Mouse (Mus musculus): ENCODE measurements around the gene Cx3cr1. TPM values are rescaled to one million over a fixed set of nuclear protein-coding genes. Genes with fewer than 3 reads are reported as not detected.

The Cx3cr1 gene
- polyA plus RNA-seq, 1 experiment from 2014 or later: 9.8 TPM

DNA sequence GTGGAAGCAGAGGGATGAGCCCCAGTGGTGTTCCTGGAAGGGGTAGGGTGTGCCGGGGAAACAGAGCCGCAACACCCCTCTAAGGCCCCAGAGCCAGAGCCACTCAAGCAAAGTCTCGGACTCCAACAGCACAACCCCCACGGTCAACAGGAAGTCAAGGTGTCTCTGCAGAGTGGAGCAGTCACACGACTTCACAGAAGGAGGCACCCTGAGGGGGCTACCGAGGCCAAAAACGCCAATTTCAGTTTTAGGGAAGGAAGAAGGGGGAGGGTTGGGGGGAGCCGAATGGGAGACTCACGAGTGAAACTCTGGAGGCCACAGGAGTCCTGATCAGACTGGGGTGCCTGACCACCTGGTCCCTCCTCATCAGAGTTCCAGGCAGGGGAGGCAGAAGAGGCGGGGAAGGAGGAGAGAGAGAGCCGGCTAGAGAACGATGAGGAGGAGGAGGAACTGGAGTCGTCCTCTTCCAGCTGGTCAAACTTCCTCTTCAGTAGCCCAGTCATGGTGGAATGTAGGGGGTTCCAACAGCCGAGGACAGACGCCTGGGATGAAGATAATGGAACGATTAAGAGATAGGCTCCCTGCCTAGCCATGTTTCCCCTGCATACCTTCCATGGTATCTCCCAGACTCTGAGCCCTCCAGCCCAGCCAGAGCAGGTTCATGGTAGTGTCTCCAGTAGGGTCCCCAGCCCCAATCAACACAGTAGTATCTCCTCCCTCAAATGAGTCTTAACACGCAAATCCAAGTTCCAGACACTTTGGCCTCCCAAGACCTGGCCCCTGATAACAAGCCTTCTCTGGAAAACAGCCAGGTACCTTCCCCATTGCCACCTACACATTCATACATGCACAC lies 92.7 kb downstream of the Cx3cr1 start:
- H3K27ac ChIP-seq (replicated peaks; ENCODE audit: low read depth, low read length): no peak overlapping the region
- H3K36me3 ChIP-seq (ENCODE audit: control insufficient read depth, insufficient read depth, low read length): peaks cover 26% of the 10 kb centered on the region
- WGBS: 40% methylated on average over 17 of the region's 17 CpGs
- ATAC-seq (ENCODE audit: low read depth): no peak
- no peaks in the 10 kb centered on the region for H3K9me3 ChIP-seq (ENCODE audit: control insufficient read depth, low read length)
- no peak overlapping the region for H3K9ac ChIP-seq (ENCODE audit: low read depth, low read length)
- H3K4me3 ChIP-seq (ENCODE audit: low read depth, low read length): no peak overlapping the region
- H3K4me1 ChIP-seq (ENCODE audit: control insufficient read depth, insufficient read depth, low read length): peaks cover 47% of the 10 kb centered on the region
- no peak for DNase-seq (ENCODE audit: low spot score)
- H3K4me2 ChIP-seq (ENCODE audit: low read depth, low read length): 0 out of 2 replicates have a peak overlapping the region, but pooled peaks have one; percentile 0
- H3K27me3 ChIP-seq (replicated peaks; ENCODE audit: control insufficient read depth, insufficient read depth, low read length): no peaks in the 10 kb centered on the region

DNA sequence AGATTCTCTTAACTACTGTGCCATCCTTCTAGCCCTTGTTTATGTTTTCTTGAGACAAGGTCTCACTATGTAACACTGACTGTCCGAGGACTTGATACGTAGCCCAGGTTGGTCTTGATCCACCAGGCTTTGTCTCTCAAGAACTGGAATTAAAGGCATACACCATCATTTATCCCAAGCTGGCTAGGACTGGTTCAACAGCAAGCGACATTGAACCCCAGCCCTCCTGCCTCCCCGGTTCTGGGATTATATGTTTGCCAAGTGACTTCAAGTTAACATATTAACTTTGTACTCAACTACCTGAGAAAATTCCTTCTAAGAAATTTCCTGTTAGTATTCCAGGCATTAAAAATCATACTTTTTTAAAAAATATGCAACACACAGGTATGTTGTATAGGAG lies 94.4 kb downstream of the Cx3cr1 start:
- H3K4me2 ChIP-seq (ENCODE audit: low read depth, low read length): no peak overlapping the region
- peaks cover 36% of the 10 kb centered on the region for H3K4me1 ChIP-seq (ENCODE audit: control insufficient read depth, insufficient read depth, low read length)
- H3K4me3 ChIP-seq (ENCODE audit: low read depth, low read length): no peak overlapping the region
- no peaks in the 10 kb centered on the region for H3K27me3 ChIP-seq (replicated peaks; ENCODE audit: control insufficient read depth, insufficient read depth, low read length)
- peaks cover 35% of the 10 kb centered on the region for H3K36me3 ChIP-seq (ENCODE audit: control insufficient read depth, insufficient read depth, low read length)
- DNase-seq (ENCODE audit: low spot score) (no peak), ATAC-seq (ENCODE audit: low read depth) (no peak)
- H3K9ac ChIP-seq (ENCODE audit: low read depth, low read length): no peak overlapping the region
- WGBS: 95% methylated on average over 4 of the region's 4 CpGs
- no peaks in the 10 kb centered on the region for H3K9me3 ChIP-seq (ENCODE audit: control insufficient read depth, low read length)
- no peak overlapping the region for H3K27ac ChIP-seq (replicated peaks; ENCODE audit: low read depth, low read length)

DNA sequence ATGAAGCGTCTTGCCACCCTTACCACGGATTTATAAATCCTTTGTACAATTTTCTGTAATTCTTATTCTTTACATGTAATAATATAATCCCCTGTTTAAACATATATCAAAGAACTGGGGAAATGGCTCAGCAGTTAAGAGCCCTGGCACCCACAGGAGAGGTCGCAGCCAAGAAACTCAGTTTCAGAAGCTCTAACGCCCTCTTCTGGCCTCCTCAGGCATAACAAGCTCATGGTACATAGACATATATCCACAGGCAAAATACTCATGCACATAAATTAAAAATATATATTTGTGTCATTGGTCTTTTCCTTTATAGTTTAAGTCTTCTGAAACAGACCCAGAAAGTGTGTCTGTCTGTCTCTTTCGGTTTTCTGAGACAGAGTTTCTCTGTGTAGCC lies 95.1 kb downstream of the Cx3cr1 start:
- H3K4me3 ChIP-seq (ENCODE audit: low read depth, low read length): no peak overlapping the region
- H3K9ac ChIP-seq (ENCODE audit: low read depth, low read length): no peak overlapping the region
- H3K36me3 ChIP-seq (ENCODE audit: control insufficient read depth, insufficient read depth, low read length): peaks cover 35% of the 10 kb centered on the region
- no peak overlapping the region for H3K4me2 ChIP-seq (ENCODE audit: low read depth, low read length)
- ATAC-seq (ENCODE audit: low read depth) (no peak), DNase-seq (ENCODE audit: low spot score) (no peak)
- H3K4me1 ChIP-seq (ENCODE audit: control insufficient read depth, insufficient read depth, low read length): peaks cover 32% of the 10 kb centered on the region
- H3K27ac ChIP-seq (replicated peaks; ENCODE audit: low read depth, low read length): no peak overlapping the region
- no peaks in the 10 kb centered on the region for H3K9me3 ChIP-seq (ENCODE audit: control insufficient read depth, low read length)
- no peaks in the 10 kb centered on the region for H3K27me3 ChIP-seq (replicated peaks; ENCODE audit: control insufficient read depth, insufficient read depth, low read length)
- WGBS: 79% methylated on average over 5 of the region's 5 CpGs

DNA sequence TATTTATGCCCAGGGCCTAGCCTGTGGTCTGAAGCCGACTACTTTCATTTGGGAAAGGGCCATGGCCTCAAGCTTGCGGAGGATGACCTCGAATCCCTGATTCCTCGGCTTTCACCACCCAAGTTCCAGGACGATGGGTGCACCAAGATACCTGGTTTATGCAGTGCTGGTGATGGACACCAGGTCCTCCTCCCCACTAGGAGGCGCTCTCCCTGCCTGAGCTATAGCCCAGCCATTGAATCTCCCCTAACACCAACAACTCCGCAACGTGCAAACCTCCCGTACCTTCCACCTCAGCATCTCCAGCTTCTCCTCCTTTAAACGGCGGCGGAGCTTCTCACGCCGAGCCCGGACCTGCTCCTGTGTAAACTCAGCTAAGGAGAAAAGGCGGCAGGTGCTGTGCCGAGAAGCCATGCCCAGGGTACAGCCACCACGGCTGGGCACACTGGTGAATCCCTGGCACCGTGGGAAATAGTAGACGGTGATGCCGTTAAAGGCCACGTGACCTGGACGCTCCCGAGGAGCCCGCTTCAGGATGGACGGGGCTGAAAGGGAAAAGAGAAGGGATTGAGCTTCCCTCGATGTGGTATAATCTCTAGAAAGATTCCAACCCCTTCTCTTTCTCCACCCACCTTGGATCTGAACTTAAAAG lies 95.7 kb downstream of the Cx3cr1 start:
- Histone ChIP-seq H3K9ac (ENCODE audit: low read depth, low read length) (no peak overlapping the region), H3K9me3 (ENCODE audit: control insufficient read depth, low read length) (no peaks in the 10 kb centered on the region), H3K36me3 (ENCODE audit: control insufficient read depth, insufficient read depth, low read length) (peaks cover 35% of the 10 kb centered on the region), H3K4me2 (ENCODE audit: low read depth, low read length) (no peak overlapping the region), H3K27ac (replicated peaks; ENCODE audit: low read depth, low read length) (no peak overlapping the region), H3K27me3 (replicated peaks; ENCODE audit: control insufficient read depth, insufficient read depth, low read length) (no peaks in the 10 kb centered on the region), H3K4me1 (ENCODE audit: control insufficient read depth, insufficient read depth, low read length) (peaks cover 31% of the 10 kb centered on the region), H3K4me3 (ENCODE audit: low read depth, low read length) (no peak overlapping the region)
- 93% methylated on average over 27 of the region's 27 CpGs for WGBS
- no peak for ATAC-seq (ENCODE audit: low read depth)
- no peak for DNase-seq (ENCODE audit: low spot score)

- WGBS: 93% methylated on average over 23 of the region's 23 CpGs
- no peak for ATAC-seq (ENCODE audit: low read depth)
- no peak overlapping the region for H3K27ac ChIP-seq (replicated peaks; ENCODE audit: low read depth, low read length)
These were observed 96.4 kb downstream of the Cx3cr1 start for GRCm38 (mm10) chr9:119973281-119973680.

DNA sequence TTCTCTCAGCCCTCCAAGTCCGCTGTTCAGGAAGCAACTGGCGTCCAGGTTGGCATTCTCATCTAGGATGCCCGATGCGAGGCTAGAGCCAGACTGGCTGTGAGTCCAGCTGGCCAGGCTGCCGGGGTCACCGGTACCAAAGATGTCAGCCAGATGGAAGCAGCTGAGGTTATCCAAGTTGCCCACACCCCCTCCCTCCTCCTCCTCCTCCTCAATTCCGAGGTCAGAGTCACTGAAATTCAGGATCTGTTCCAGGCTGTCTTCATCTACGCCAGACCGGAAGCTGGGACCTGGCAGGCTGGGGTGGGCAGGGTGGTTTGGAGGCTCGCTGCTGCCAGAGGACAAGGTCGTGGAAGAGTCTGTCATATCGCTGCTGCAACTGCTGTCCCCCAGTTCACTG lies 97.1 kb downstream of the Cx3cr1 start:
- no peak for ATAC-seq (ENCODE audit: low read depth)
- H3K4me2 ChIP-seq (ENCODE audit: low read depth, low read length): no peak overlapping the region
- H3K4me1 ChIP-seq (ENCODE audit: control insufficient read depth, insufficient read depth, low read length): peaks cover 17% of the 10 kb centered on the region
- peaks cover 35% of the 10 kb centered on the region for H3K36me3 ChIP-seq (ENCODE audit: control insufficient read depth, insufficient read depth, low read length)
- no peaks in the 10 kb centered on the region for H3K27me3 ChIP-seq (replicated peaks; ENCODE audit: control insufficient read depth, insufficient read depth, low read length)
- no peaks in the 10 kb centered on the region for H3K9me3 ChIP-seq (ENCODE audit: control insufficient read depth, low read length)
- no peak overlapping the region for H3K27ac ChIP-seq (replicated peaks; ENCODE audit: low read depth, low read length)
- no peak overlapping the region for H3K4me3 ChIP-seq (ENCODE audit: low read depth, low read length)
- no peak for DNase-seq (ENCODE audit: low spot score)
- WGBS: 83% methylated on average over 10 of the region's 12 CpGs
- H3K9ac ChIP-seq (ENCODE audit: low read depth, low read length): no peak overlapping the region

More at GRCm38 (mm10) chr9:119973281-119973680, 96.4 kb downstream of the Cx3cr1 start:
- Histone ChIP-seq H3K9me3 (ENCODE audit: control insufficient read depth, low read length) (no peaks in the 10 kb centered on the region), H3K4me1 (ENCODE audit: control insufficient read depth, insufficient read depth, low read length) (peaks cover 24% of the 10 kb centered on the region), H3K4me3 (ENCODE audit: low read depth, low read length) (no peak overlapping the region), H3K4me2 (ENCODE audit: low read depth, low read length) (no peak overlapping the region), H3K9ac (ENCODE audit: low read depth, low read length) (no peak overlapping the region), H3K36me3 (ENCODE audit: control insufficient read depth, insufficient read depth, low read length) (peaks cover 35% of the 10 kb centered on the region), H3K27me3 (replicated peaks; ENCODE audit: control insufficient read depth, insufficient read depth, low read length) (no peaks in the 10 kb centered on the region)
- no peak for DNase-seq (ENCODE audit: low spot score)

- Histone ChIP-seq H3K27ac (replicated peaks; ENCODE audit: low read depth, low read length) (no peak overlapping the region), H3K9ac (ENCODE audit: low read depth, low read length) (no peak overlapping the region), H3K9me3 (ENCODE audit: control insufficient read depth, low read length) (no peaks in the 10 kb centered on the region), H3K4me1 (ENCODE audit: control insufficient read depth, insufficient read depth, low read length) (peaks cover 13% of the 10 kb centered on the region), H3K4me3 (ENCODE audit: low read depth, low read length) (no peak overlapping the region), H3K27me3 (replicated peaks; ENCODE audit: control insufficient read depth, insufficient read depth, low read length) (no peaks in the 10 kb centered on the region), H3K4me2 (ENCODE audit: low read depth, low read length) (no peak overlapping the region), H3K36me3 (ENCODE audit: control insufficient read depth, insufficient read depth, low read length) (peaks cover 35% of the 10 kb centered on the region)
- ATAC-seq (ENCODE audit: low read depth): no peak
- DNase-seq (ENCODE audit: low spot score): no peak
- WGBS: 90% methylated on average over 8 of the region's 10 CpGs
These were observed 97.5 kb downstream of the Cx3cr1 start for GRCm38 (mm10) chr9:119972166-119972565.

DNA sequence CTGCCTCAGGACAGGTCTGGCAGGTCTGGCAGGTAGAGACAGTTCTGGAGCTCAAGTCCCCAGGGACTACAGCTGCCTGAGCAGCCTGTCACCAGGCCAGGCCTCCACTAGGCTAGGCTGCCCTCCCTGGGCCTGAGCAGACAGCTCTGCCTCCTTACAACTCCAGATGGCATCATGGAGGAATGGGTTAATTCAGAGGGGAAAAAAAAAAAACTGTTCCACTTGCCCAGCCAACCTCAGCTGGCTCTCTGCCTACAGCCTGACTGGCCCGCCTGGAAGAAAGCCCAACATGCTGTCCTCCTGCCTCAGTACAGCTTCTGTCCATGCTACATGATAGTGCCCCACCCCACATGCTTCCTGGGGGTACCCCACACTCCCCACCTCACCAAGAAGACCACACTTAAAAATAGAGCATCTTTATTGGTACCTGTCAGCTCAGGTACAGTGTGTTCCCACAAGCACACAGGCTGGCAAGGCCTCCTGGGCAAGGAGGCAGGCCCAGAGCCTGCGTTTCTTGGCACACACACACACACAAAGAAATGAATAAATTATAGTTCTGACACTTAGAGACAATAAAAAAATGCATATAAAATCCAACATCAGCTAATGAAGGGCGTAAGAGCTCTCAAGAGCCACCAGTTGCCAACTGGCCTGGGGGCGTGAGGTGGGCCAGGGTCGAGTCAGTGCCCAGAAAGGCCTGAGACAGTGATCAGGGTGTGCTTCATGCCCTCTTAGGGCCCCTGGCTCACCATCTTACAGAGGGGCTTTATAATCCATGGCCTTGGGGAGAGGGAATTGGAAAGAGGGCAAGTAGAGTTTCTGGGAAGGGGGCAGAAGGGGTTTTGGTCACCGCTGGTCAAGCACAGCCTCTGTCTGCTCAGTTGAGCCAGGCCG lies 98.7 kb downstream of the Cx3cr1 start:
- Histone ChIP-seq H3K27me3 (replicated peaks; ENCODE audit: control insufficient read depth, insufficient read depth, low read length) (no peaks in the 10 kb centered on the region), H3K9me3 (ENCODE audit: control insufficient read depth, low read length) (no peaks in the 10 kb centered on the region), H3K27ac (replicated peaks; ENCODE audit: low read depth, low read length) (no peak overlapping the region), H3K9ac (ENCODE audit: low read depth, low read length) (peak overlapping the region; percentile 11; the same call in 1 of the 2 replicates), H3K4me3 (ENCODE audit: low read depth, low read length) (no peak overlapping the region), H3K4me1 (ENCODE audit: control insufficient read depth, insufficient read depth, low read length) (peaks cover 5% of the 10 kb centered on the region; the same call in 1 of the 2 replicates), H3K36me3 (ENCODE audit: control insufficient read depth, insufficient read depth, low read length) (peaks cover 35% of the 10 kb centered on the region), H3K4me2 (ENCODE audit: low read depth, low read length) (no peak overlapping the region)
- peak; percentile 53 for DNase-seq (ENCODE audit: low spot score)
- peak; percentile 59; the same call in 1 of the 2 replicates for ATAC-seq (ENCODE audit: low read depth)
- WGBS: 70% methylated on average over 7 of the region's 7 CpGs
